Mouse (Mus musculus) CD4-positive, CD25-positive, alpha-beta regulatory T cell, adult 4 months (primary cell): ENCODE results near the gene Mtmr6. TPM values are rescaled to one million over a fixed set of nuclear protein-coding genes. Genes with fewer than 3 reads are reported as not detected.

Source experiments
- ATAC-seq: one replicate; pipeline ENCODE4 v1.8.0; 2017
- polyA plus RNA-seq, 2 experiments: library from polyadenylated mRNA; unstranded; fragments of 100-300 nt; shearing (Covaris generic); gene quantifications; one replicate each; pipeline ENCODE4 v1.2.1; 2017

Gene Mtmr6
- polyA plus RNA-seq: 10 to 100 TPM; 45.4 to 59.2 TPM

GRCm38 (mm10) chr14:60264990-60265876 lies at the start of gene Mtmr6:
Gene Mtmr6 (plus strand): TSS chr14:60265228.
- ATAC-seq: peak; percentile 93

- ATAC-seq: no peak
Measured at GRCm38 (mm10) chr14:60216125-60216524, 48.9 kb upstream of the Mtmr6 start.

- no peak for ATAC-seq
Measured at GRCm38 (mm10) chr14:60217616-60218015, 47.4 kb upstream of the Mtmr6 start.

- ATAC-seq: no peak
Measured at GRCm38 (mm10) chr14:60219886-60220285, 45.1 kb upstream of the Mtmr6 start.

GRCm38 (mm10) chr14:60238551-60238950 lies 26.5 kb upstream of the Mtmr6 start:
- no peak for ATAC-seq

- no peak for ATAC-seq
Measured at GRCm38 (mm10) chr14:60250366-60250765, 14.7 kb upstream of the Mtmr6 start.

- peak; percentile 22 for ATAC-seq
Measured at GRCm38 (mm10) chr14:60250879-60251278, 14.1 kb upstream of the Mtmr6 start.

- ATAC-seq: peak; percentile 94
Measured at GRCm38 (mm10) chr14:60251281-60252003, 13.6 kb upstream of the Mtmr6 start, which contains the start of the genes Nupl1 and Gm49336. Gene Nupl1 (minus strand): TSS chr14:60251431. Gene Gm49336 (minus strand): TSS chr14:60251507.

- ATAC-seq: no peak
Measured at GRCm38 (mm10) chr14:60252004-60253000, 12.7 kb upstream of the Mtmr6 start.

- no peak for ATAC-seq
Measured at GRCm38 (mm10) chr14:60253466-60253865, 11.6 kb upstream of the Mtmr6 start.

- no peak for ATAC-seq
Measured at GRCm38 (mm10) chr14:60254774-60255173, 10.3 kb upstream of the Mtmr6 start.

- ATAC-seq: no peak
Measured at GRCm38 (mm10) chr14:60256356-60256755, 8.7 kb upstream of the Mtmr6 start.

- no peak for ATAC-seq
Measured at GRCm38 (mm10) chr14:60257101-60257500, 7.9 kb upstream of the Mtmr6 start.

GRCm38 (mm10) chr14:60257851-60258250 lies 7.2 kb upstream of the Mtmr6 start:
- ATAC-seq: no peak

- no peak for ATAC-seq
Measured at GRCm38 (mm10) chr14:60262316-60262715, 2.7 kb upstream of the Mtmr6 start.

- peak; percentile 53 for ATAC-seq
Measured at GRCm38 (mm10) chr14:60269333-60269732, 4.3 kb downstream of the Mtmr6 start.

- no peak for ATAC-seq
Measured at GRCm38 (mm10) chr14:60273346-60273745, 8.3 kb downstream of the Mtmr6 start.

- ATAC-seq: no peak
Measured at GRCm38 (mm10) chr14:60275301-60276276, 10.6 kb downstream of the Mtmr6 start.

GRCm38 (mm10) chr14:60286194-60286863 lies 21.3 kb downstream of the Mtmr6 start:
- no peak for ATAC-seq

- no peak for ATAC-seq
Measured at GRCm38 (mm10) chr14:60290363-60290762, 25.3 kb downstream of the Mtmr6 start.
